Mouse (Mus musculus): ENCODE results near the gene Ncapd2.

The Ncapd2 gene

GRCm38 (mm10) chr6:125145479-125145951, 46.0 kb downstream of the Ncapd2 start:
- no peak for DNase-seq

DNA sequence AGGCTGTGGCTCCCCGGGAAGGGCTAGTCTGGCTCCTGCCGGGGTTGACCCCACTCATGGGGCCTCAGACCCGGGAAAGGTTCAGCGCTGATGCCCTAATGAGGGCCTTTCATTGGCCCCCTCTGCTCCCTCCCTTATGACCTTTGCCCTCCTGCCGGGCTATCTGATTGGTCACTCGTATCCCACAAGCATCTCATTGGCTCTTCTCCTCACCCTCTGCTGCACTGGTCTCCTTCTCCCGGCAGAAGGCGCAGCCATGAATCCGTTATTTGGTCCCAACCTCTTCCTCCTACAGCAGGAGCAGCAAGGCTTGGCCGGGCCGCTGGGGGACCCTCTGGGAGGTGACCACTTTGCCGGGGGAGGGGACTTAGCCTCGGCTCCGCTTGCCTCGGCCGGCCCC, 46.5 kb downstream of the Ncapd2 start, which contains the start of gene Iffo1:
TSS of gene Iffo1 (plus strand) at position 241 of the 400 bp plus-strand sequence.
- DNase-seq, result peak; percentile 84

DNA sequence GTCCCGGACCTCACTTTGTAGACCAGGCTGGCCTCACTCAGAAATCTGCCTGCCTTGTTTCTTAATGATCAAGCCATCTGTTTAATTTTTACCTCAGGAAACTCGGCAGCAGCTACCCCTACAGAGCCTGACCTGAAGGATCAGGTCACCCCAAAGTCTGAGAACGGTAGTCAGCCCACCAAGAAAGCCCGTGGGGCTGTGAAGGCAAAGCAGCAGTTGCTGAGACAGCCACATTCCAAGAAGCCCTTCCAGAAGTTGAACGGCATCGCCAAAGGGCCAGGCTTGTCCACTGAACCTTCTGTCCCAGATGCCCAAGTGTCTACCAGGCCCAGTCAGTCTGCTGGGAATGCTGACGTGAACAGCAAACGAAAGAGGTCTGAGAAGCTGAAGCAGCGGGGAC, 47.6 kb downstream of the Ncapd2 start:
- no peak for DNase-seq

DNA sequence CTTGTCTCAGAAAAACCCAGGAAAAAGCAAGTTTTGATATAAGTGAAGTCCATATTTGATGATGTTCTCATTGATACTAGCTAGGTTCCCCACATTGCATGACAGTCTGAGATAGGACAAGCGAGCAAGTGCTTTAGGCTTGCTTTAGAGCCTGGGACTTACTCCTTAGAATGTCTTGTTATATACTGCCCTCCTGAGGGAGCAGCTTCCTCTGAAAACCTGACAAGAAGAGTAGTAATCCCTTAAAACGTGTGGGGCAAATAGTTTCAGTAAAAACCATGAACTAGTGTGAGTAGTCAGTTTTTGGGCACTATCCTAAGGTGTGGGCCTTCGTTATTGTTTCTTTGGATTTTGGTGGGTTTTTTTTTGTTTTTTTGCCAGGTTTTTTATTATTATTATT, 48.4 kb downstream of the Ncapd2 start:
- no peak for DNase-seq

DNA sequence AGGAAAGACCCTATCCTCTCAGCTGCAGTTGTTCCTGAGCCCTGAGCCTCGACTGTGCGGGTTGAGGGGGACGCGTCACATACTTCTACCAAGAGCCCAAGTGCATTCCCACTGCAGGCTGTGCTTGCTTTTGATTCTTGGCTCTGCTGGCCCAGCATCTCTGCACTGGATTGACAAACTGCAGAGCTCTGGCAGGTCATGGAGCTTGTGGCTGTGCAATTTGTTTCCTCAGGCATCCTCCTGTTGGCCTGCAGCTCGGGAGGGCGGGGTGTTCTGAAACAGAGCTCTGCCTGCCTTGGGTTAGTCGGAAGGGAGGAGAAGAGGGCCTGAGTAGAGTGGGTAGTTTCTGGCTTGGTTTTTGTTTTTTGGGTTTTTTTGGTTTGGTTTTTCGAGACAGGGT, 49.1 kb downstream of the Ncapd2 start:
- DNase-seq, result no peak

- no peak for DNase-seq
Observed at GRCm38 (mm10) chr6:125139747-125140146, 51.8 kb downstream of the Ncapd2 start.

- DNase-seq, result peak; percentile 83
Observed at GRCm38 (mm10) chr6:125137002-125137671, 54.4 kb downstream of the Ncapd2 start.

GRCm38 (mm10) chr6:125132470-125132869, 59.0 kb downstream of the Ncapd2 start:
- DNase-seq, result no peak

DNA sequence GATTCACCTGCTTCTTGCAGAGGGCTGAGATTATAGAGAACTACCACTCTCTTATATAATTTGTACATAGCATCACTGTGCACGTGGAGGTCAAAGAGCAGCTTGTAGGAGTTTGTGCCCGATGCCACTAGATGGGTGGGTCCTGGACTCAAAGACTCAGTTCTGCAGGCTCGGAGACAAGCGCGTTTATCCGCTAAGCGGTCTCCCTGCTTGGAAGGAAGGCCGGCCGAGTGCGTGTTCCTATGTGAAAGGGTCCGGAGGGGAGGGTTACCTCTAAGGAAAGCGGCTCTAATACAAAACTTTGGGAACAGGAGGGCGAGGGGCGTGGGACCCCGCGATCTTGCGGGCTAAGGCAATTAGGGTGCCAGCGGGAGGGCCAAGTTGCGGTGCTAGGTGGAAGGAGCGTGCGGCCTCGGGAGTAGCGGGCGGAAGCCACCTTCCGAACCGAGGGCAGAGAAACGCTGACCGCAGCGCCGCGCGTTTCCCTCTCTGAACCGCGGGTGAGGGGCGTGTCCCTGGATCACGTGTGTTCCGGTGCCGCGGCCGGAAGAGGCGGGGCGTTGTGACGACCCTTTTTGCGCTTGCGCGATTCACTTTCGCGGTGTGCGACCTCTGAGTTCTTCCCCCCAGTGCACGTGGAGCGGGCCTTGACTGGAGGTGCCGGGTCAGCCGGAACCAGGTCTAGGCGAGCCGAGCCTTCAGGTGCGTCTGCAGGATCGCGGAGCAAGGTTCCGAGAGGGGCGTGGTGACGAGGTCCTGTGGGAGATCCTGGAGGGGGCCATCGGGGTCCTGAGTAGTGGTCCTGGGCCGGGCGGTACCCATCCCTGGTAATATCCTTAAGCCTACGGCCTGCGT, 60.0 kb downstream of the Ncapd2 start, which contains the start of gene Nop2:
TSS of gene Nop2 (plus strand) at position 608 of the 855 bp plus-strand sequence.
- peak; percentile 93 for DNase-seq

- DNase-seq, result peak; percentile 50
Observed at GRCm38 (mm10) chr6:125129710-125130402, 61.6 kb downstream of the Ncapd2 start.

GRCm38 (mm10) chr6:125128724-125129123, 62.8 kb downstream of the Ncapd2 start:
- DNase-seq, result no peak

- no peak for DNase-seq
Observed at GRCm38 (mm10) chr6:125119387-125119786, 72.1 kb downstream of the Ncapd2 start.

Measured in thymus, postnatal 4 days (tissue).